Mouse (Mus musculus): ENCODE measurements around the gene Sgcg.

GRCm38 (mm10) chr14:61246444-61246843 is 11.8 kb downstream of the Sgcg start:
- TF ChIP-seq GATA1 (IDR thresholded peaks at IDR 0.05; ENCODE audit: borderline replicate concordance, low read length) (no peak), FLI1 (IDR thresholded peaks at IDR 0.05; ENCODE audit: low read length) (no peak)

Measured in megakaryocyte, embryonic 14.5 days (primary cell).